Mouse (Mus musculus): Measurements from ENCODE around the gene Rasa3. TPM values are rescaled to one million over a fixed set of nuclear protein-coding genes. Genes with fewer than 3 reads are reported as not detected.

Gene Rasa3
- polyA plus RNA-seq, 1 experiment: 39.6 TPM

GRCm38 (mm10) chr8:13533123-13533522 is 144.3 kb downstream of the Rasa3 start:
- no peaks in the 10 kb centered on the region for H3K36me3 ChIP-seq (ENCODE audit: control insufficient read depth, insufficient read depth)
- H3ac ChIP-seq (ENCODE audit: control insufficient read depth, insufficient read length): no peak overlapping the region
- H3K4me3 ChIP-seq: no peak overlapping the region
- TF ChIP-seq MYOD1 (IDR thresholded peaks at IDR 0.05; ENCODE audit: control insufficient read depth in 1 of 3, insufficient read length in 2 of 3, low read depth in 2 of 3) (no peak), POLR2AphosphoS2 (IDR thresholded peaks at IDR 0.05; ENCODE audit: insufficient read length, low read depth) (no peak), USF1 (IDR thresholded peaks at IDR 0.05; ENCODE audit: low read depth) (no peak), CEBPB (IDR thresholded peaks at IDR 0.05; ENCODE audit: insufficient read depth, poor library complexity, severe bottlenecking) (no peak), SRF (IDR thresholded peaks at IDR 0.05; ENCODE audit: control insufficient read depth, insufficient read length, low read depth) (no peak), REST (IDR thresholded peaks at IDR 0.05; ENCODE audit: insufficient read depth, insufficient read length) (no peak), POLR2A (IDR thresholded peaks at IDR 0.05; ENCODE audit: insufficient read length, low read depth) (no peak), E2F4 (IDR thresholded peaks at IDR 0.05; ENCODE audit: insufficient read depth) (no peak), MAX (IDR thresholded peaks at IDR 0.05; ENCODE audit: low read depth) (no peak), TCF12 (IDR thresholded peaks at IDR 0.05; ENCODE audit: insufficient read depth, poor library complexity, severe bottlenecking) (no peak), TCF3 (IDR thresholded peaks at IDR 0.05; ENCODE audit: insufficient read length, low read depth) (no peak), MYOG (IDR thresholded peaks at IDR 0.05; ENCODE audit: control insufficient read depth in 1 of 3, insufficient read depth in 1 of 3, insufficient read length in 2 of 3, low read depth in 2 of 3) (no peak)
- H3K27me3 ChIP-seq (ENCODE audit: control insufficient read depth, insufficient read depth, insufficient read length): no peaks in the 10 kb centered on the region
- no peaks in the 10 kb centered on the region for H3K79me2 ChIP-seq (ENCODE audit: control insufficient read depth, insufficient read depth)
- H3K4me2 ChIP-seq (ENCODE audit: low read depth): no peak overlapping the region

- Histone ChIP-seq H3K79me2 (ENCODE audit: control insufficient read depth, insufficient read depth) (no peaks in the 10 kb centered on the region), H3K4me3 (no peak overlapping the region), H3K27me3 (ENCODE audit: control insufficient read depth, insufficient read depth, insufficient read length) (no peaks in the 10 kb centered on the region), H3K36me3 (ENCODE audit: control insufficient read depth, insufficient read depth) (no peaks in the 10 kb centered on the region), H3K4me2 (ENCODE audit: low read depth) (no peak overlapping the region), H3ac (ENCODE audit: control insufficient read depth, insufficient read length) (no peak overlapping the region)
- TF ChIP-seq USF1 (IDR thresholded peaks at IDR 0.05; ENCODE audit: low read depth) (no peak), MYOG (IDR thresholded peaks at IDR 0.05; ENCODE audit: control insufficient read depth in 1 of 3, insufficient read depth in 1 of 3, insufficient read length in 2 of 3, low read depth in 2 of 3) (no peak), TCF12 (IDR thresholded peaks at IDR 0.05; ENCODE audit: insufficient read depth, poor library complexity, severe bottlenecking) (no peak), POLR2A (IDR thresholded peaks at IDR 0.05; ENCODE audit: insufficient read length, low read depth) (no peak), SRF (IDR thresholded peaks at IDR 0.05; ENCODE audit: control insufficient read depth, insufficient read length, low read depth) (no peak), MAX (IDR thresholded peaks at IDR 0.05; ENCODE audit: low read depth) (no peak), TCF3 (IDR thresholded peaks at IDR 0.05; ENCODE audit: insufficient read length, low read depth) (no peak), MYOD1 (IDR thresholded peaks at IDR 0.05; ENCODE audit: control insufficient read depth in 1 of 3, insufficient read length in 2 of 3, low read depth in 2 of 3) (no peak), E2F4 (IDR thresholded peaks at IDR 0.05; ENCODE audit: insufficient read depth) (no peak), POLR2AphosphoS2 (IDR thresholded peaks at IDR 0.05; ENCODE audit: insufficient read length, low read depth) (no peak), CEBPB (IDR thresholded peaks at IDR 0.05; ENCODE audit: insufficient read depth, poor library complexity, severe bottlenecking) (no peak), REST (IDR thresholded peaks at IDR 0.05; ENCODE audit: insufficient read depth, insufficient read length) (no peak)
Observed at GRCm38 (mm10) chr8:13531602-13532171, 145.7 kb downstream of the Rasa3 start.

GRCm38 (mm10) chr8:13530941-13531340 is 146.5 kb downstream of the Rasa3 start:
- Histone ChIP-seq H3K27me3 (ENCODE audit: control insufficient read depth, insufficient read depth, insufficient read length) (no peaks in the 10 kb centered on the region), H3ac (ENCODE audit: control insufficient read depth, insufficient read length) (no peak overlapping the region)
- TF ChIP-seq POLR2AphosphoS2 (IDR thresholded peaks at IDR 0.05; ENCODE audit: insufficient read length, low read depth) (no peak), USF1 (IDR thresholded peaks at IDR 0.05; ENCODE audit: low read depth) (peak; percentile 55)

GRCm38 (mm10) chr8:13530401-13530800 is 147.0 kb downstream of the Rasa3 start:
- Histone ChIP-seq H3K4me2 (ENCODE audit: low read depth) (no peak overlapping the region), H3ac (ENCODE audit: control insufficient read depth, insufficient read length) (no peak overlapping the region), H3K36me3 (ENCODE audit: control insufficient read depth, insufficient read depth) (no peaks in the 10 kb centered on the region), H3K27me3 (ENCODE audit: control insufficient read depth, insufficient read depth, insufficient read length) (no peaks in the 10 kb centered on the region), H3K79me2 (ENCODE audit: control insufficient read depth, insufficient read depth) (no peaks in the 10 kb centered on the region), H3K4me3 (no peak overlapping the region)
- no peak for TF ChIP-seq REST (IDR thresholded peaks at IDR 0.05; ENCODE audit: insufficient read depth, insufficient read length)
- no peak for TF ChIP-seq SRF (IDR thresholded peaks at IDR 0.05; ENCODE audit: control insufficient read depth, insufficient read length, low read depth)
- TF ChIP-seq POLR2A (IDR thresholded peaks at IDR 0.05; ENCODE audit: insufficient read length, low read depth): no peak
- TF ChIP-seq TCF3 (IDR thresholded peaks at IDR 0.05; ENCODE audit: insufficient read length, low read depth): no peak
- no peak for TF ChIP-seq POLR2AphosphoS2 (IDR thresholded peaks at IDR 0.05; ENCODE audit: insufficient read length, low read depth)
- no peak for TF ChIP-seq USF1 (IDR thresholded peaks at IDR 0.05; ENCODE audit: low read depth)

More at GRCm38 (mm10) chr8:13530941-13531340, 146.5 kb downstream of the Rasa3 start:
- Histone ChIP-seq H3K36me3 (ENCODE audit: control insufficient read depth, insufficient read depth) (no peaks in the 10 kb centered on the region), H3K79me2 (ENCODE audit: control insufficient read depth, insufficient read depth) (no peaks in the 10 kb centered on the region), H3K4me3 (no peak overlapping the region), H3K4me2 (ENCODE audit: low read depth) (no peak overlapping the region)

GRCm38 (mm10) chr8:13529891-13530316 is 147.5 kb downstream of the Rasa3 start:
- H3ac ChIP-seq (ENCODE audit: control insufficient read depth, insufficient read length): no peak overlapping the region
- no peak overlapping the region for H3K4me3 ChIP-seq
- H3K4me2 ChIP-seq (ENCODE audit: low read depth): no peak overlapping the region
- H3K36me3 ChIP-seq (ENCODE audit: control insufficient read depth, insufficient read depth): no peaks in the 10 kb centered on the region
- TF ChIP-seq USF1 (IDR thresholded peaks at IDR 0.05; ENCODE audit: low read depth) (no peak), CEBPB (IDR thresholded peaks at IDR 0.05; ENCODE audit: insufficient read depth, poor library complexity, severe bottlenecking) (no peak)
- H3K27me3 ChIP-seq (ENCODE audit: control insufficient read depth, insufficient read depth, insufficient read length): peaks cover under 1% of the 10 kb centered on the region
- H3K79me2 ChIP-seq (ENCODE audit: control insufficient read depth, insufficient read depth): no peaks in the 10 kb centered on the region
